Mouse (Mus musculus) bone marrow macrophage, adult 2 months (primary cell): Measurements from ENCODE around the gene Zfp324. TPM values are rescaled to one million over a fixed set of nuclear protein-coding genes. Genes with fewer than 3 reads are reported as not detected.
A peak's percentile ranks its signal among the peaks of the same experiment; 100 is the strongest.

ENCODE experiments used
- H3K27ac ChIP-seq: 2 replicates; pipeline ENCODE4 v1.5.1; 2012; ENCODE audit warnings: low read depth, low read length; ENCODE audit not compliant: insufficient read depth
- H3K4me1 ChIP-seq: 2 replicates; pipeline ENCODE4 v1.6.1; 2012; ENCODE audit warnings: low read length; ENCODE audit not compliant: control insufficient read depth, insufficient read depth
- H3K4me3 ChIP-seq: 2 replicates; pipeline ENCODE4 v1.5.1; 2012; ENCODE audit warnings: mild to moderate bottlenecking, low read length, moderate library complexity; ENCODE audit not compliant: insufficient read depth
- CTCF ChIP-seq: IDR thresholded peaks from 2 replicates; pipeline ENCODE4 v1.5.1; 2012; ENCODE audit warnings: low read depth, mild to moderate bottlenecking, low read length, moderate library complexity
- POLR2A ChIP-seq: IDR thresholded peaks from 2 replicates; pipeline ENCODE4 v1.6.1; 2012; ENCODE audit warnings: mild to moderate bottlenecking, low read depth, low read length, borderline replicate concordance
- polyA plus RNA-seq: library from polyadenylated mRNA; stranded (reverse); fragments of >200 nt; gene quantifications from 2 replicates; pipeline ENCODE4 v1.2.4, GENCODE M21; 2012; ENCODE audit not compliant: missing spikeins, insufficient read depth, insufficient read length

Gene Zfp324
- polyA plus RNA-seq, 1 experiment: 3.8 TPM

- H3K27ac ChIP-seq: no peak overlapping the region
- no peak overlapping the region for H3K4me3 ChIP-seq
Measured at GRCm38 (mm10) chr7:12995862-12996261, 30.2 kb downstream of the Zfp324 start.

GRCm38 (mm10) chr7:12997230-12997629 lies 31.6 kb downstream of the Zfp324 start:
- Histone ChIP-seq H3K4me3 (no peak overlapping the region), H3K27ac (no peak overlapping the region), H3K4me1 (no peaks in the 10 kb centered on the region)
- TF ChIP-seq POLR2A (no peak), CTCF (no peak)

More at GRCm38 (mm10) chr7:12995862-12996261, 30.2 kb downstream of the Zfp324 start:
- no peak for TF ChIP-seq CTCF
- no peak for TF ChIP-seq POLR2A
- peaks cover 4% of the 10 kb centered on the region for H3K4me1 ChIP-seq

- H3K4me3 ChIP-seq: no peak within 1 kb of the TSS
- H3K27ac ChIP-seq: no peak within 1 kb of the TSS
- TF ChIP-seq POLR2A (no peak), CTCF (no peak)
- no peaks in the 10 kb centered on the region for H3K4me1 ChIP-seq
Measured at GRCm38 (mm10) chr7:12998053-12998452, 32.4 kb downstream of the Zfp324 start, which contains the start of gene Slc27a5. Gene Slc27a5 (minus strand): TSS chr7:12998192.

GRCm38 (mm10) chr7:12998851-12999250 lies 33.2 kb downstream of the Zfp324 start, which contains the start of gene Trim28:
Gene Trim28 (plus strand): TSS chr7:12999114.
- TF ChIP-seq POLR2A (no peak), CTCF (no peak)
- H3K4me1 ChIP-seq: no peaks in the 10 kb centered on the region
- no peak within 1 kb of the TSS for H3K27ac ChIP-seq
- H3K4me3 ChIP-seq: no peak within 1 kb of the TSS

GRCm38 (mm10) chr7:13001584-13001983 lies 35.9 kb downstream of the Zfp324 start:
- no peak for TF ChIP-seq CTCF
- no peak for TF ChIP-seq POLR2A
- Histone ChIP-seq H3K4me3 (no peak overlapping the region), H3K27ac (no peak overlapping the region), H3K4me1 (no peaks in the 10 kb centered on the region)

- H3K4me1 ChIP-seq: no peaks in the 10 kb centered on the region
- no peak overlapping the region for H3K27ac ChIP-seq
- TF ChIP-seq POLR2A (no peak), CTCF (no peak)
- H3K4me3 ChIP-seq: no peak overlapping the region
Measured at GRCm38 (mm10) chr7:13003380-13003779, 37.7 kb downstream of the Zfp324 start.

- no peak for TF ChIP-seq POLR2A
- TF ChIP-seq CTCF: no peak
- peaks cover 11% of the 10 kb centered on the region for H3K4me1 ChIP-seq
- no peak overlapping the region for H3K27ac ChIP-seq
- H3K4me3 ChIP-seq: no peak overlapping the region
Measured at GRCm38 (mm10) chr7:13006011-13006410, 40.4 kb downstream of the Zfp324 start.

GRCm38 (mm10) chr7:13006531-13006930 lies 40.9 kb downstream of the Zfp324 start:
- Histone ChIP-seq H3K4me1 (peaks cover 11% of the 10 kb centered on the region), H3K27ac (no peak overlapping the region), H3K4me3 (no peak overlapping the region)
- no peak for TF ChIP-seq CTCF
- no peak for TF ChIP-seq POLR2A

GRCm38 (mm10) chr7:13007341-13008092 lies 41.9 kb downstream of the Zfp324 start:
- no peak for TF ChIP-seq CTCF
- TF ChIP-seq POLR2A: no peak

GRCm38 (mm10) chr7:13009143-13010004 lies 43.7 kb downstream of the Zfp324 start:
- Histone ChIP-seq H3K27ac (peak overlapping the region; percentile 88), H3K4me1 (peaks cover 11% of the 10 kb centered on the region), H3K4me3 (peak overlapping the region; percentile 94)
- TF ChIP-seq CTCF (peak; percentile 98), POLR2A (no peak)

More at GRCm38 (mm10) chr7:13007341-13008092, 41.9 kb downstream of the Zfp324 start:
- Histone ChIP-seq H3K4me1 (peaks cover 11% of the 10 kb centered on the region), H3K4me3 (no peak overlapping the region), H3K27ac (no peak overlapping the region)
